Mouse (Mus musculus): ENCODE measurements at regions not wholly inside any gene's neighbourhood (a gene's known extent, or its start where the extent isn't known, plus 50 kb on each side); places are given as distances from the start of the nearest gene placed in this dataset.
"Not testable (repeated sequence)": the region's sequence is repeated elsewhere in the genome, so short reads cannot be mapped to it uniquely, and the experiment has no call there.

DNA sequence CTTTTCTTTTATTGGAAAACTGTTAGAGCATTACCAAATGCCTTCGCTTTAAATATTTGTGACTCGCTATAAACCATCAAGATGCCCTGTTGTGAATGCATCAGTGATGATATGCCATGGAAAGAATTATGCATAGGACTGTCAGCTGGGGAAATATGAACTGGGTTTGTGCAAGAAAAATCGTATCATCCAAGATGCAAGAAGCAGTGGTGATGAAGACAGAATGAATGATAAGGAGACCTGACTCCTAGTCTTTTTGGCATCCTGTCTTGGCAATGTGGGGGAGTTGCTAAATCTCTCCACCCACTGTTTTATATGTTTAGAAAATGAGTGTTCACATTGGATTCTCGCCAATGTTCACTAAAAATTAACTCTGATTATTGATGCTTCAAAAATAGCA, 963.4 kb downstream of the Adgrl3 start:
- Histone ChIP-seq H3K27me3 (ENCODE audit: control insufficient read depth, insufficient read depth, low read length) (no peaks in the 10 kb centered on the region), H3K4me3 (ENCODE audit: low read depth, low read length) (no peak overlapping the region), H3K9ac (ENCODE audit: low read length) (no peak overlapping the region), H3K4me2 (no peak overlapping the region), H3K27ac (ENCODE audit: low read depth, low read length) (no peak overlapping the region), H3K36me3 (ENCODE audit: control insufficient read depth, insufficient read depth, low read length) (no peaks in the 10 kb centered on the region), H3K9me3 (ENCODE audit: control insufficient read depth, low read length) (no peaks in the 10 kb centered on the region), H3K4me1 (ENCODE audit: control insufficient read depth, insufficient read depth, low read length) (no peaks in the 10 kb centered on the region)
- ATAC-seq (ENCODE audit: low FRiP score) = no peak
- DNase-seq (ENCODE audit: low spot score, missing footprints) = no peak
- WGBS = 85% methylated on average over 4 of the region's 4 CpGs

- Histone ChIP-seq H3K9me3 (ENCODE audit: control insufficient read depth, low read length) (no peaks in the 10 kb centered on the region), H3K4me2 (no peak overlapping the region), H3K9ac (ENCODE audit: low read length) (no peak overlapping the region), H3K4me1 (ENCODE audit: control insufficient read depth, insufficient read depth, low read length) (no peaks in the 10 kb centered on the region), H3K4me3 (ENCODE audit: low read depth, low read length) (no peak overlapping the region), H3K36me3 (ENCODE audit: control insufficient read depth, insufficient read depth, low read length) (no peaks in the 10 kb centered on the region), H3K27me3 (ENCODE audit: control insufficient read depth, insufficient read depth, low read length) (no peaks in the 10 kb centered on the region), H3K27ac (ENCODE audit: low read depth, low read length) (no peak overlapping the region)
- 83% methylated on average over 6 of the region's 6 CpGs for WGBS
- no peak for DNase-seq (ENCODE audit: low spot score, missing footprints)
- no peak for ATAC-seq (ENCODE audit: low FRiP score)
These were observed 968.1 kb downstream of the Adgrl3 start for GRCm38 (mm10) chr5:81988069-81988468.

GRCm38 (mm10) chr5:82007955-82008354, 988.0 kb downstream of the Adgrl3 start:
- DNase-seq (ENCODE audit: low spot score, missing footprints) = no peak
- no peak for ATAC-seq (ENCODE audit: low FRiP score)
- H3K4me1 ChIP-seq (ENCODE audit: control insufficient read depth, insufficient read depth, low read length) = no peaks in the 10 kb centered on the region
- 86% methylated on average over 2 of the region's 2 CpGs for WGBS
- H3K9ac ChIP-seq (ENCODE audit: low read length) = no peak overlapping the region
- no peaks in the 10 kb centered on the region for H3K36me3 ChIP-seq (ENCODE audit: control insufficient read depth, insufficient read depth, low read length)
- H3K9me3 ChIP-seq (ENCODE audit: control insufficient read depth, low read length) = no peaks in the 10 kb centered on the region
- no peak overlapping the region for H3K4me2 ChIP-seq
- no peak overlapping the region for H3K4me3 ChIP-seq (ENCODE audit: low read depth, low read length)
- no peak overlapping the region for H3K27ac ChIP-seq (ENCODE audit: low read depth, low read length)
- no peaks in the 10 kb centered on the region for H3K27me3 ChIP-seq (ENCODE audit: control insufficient read depth, insufficient read depth, low read length)

- Histone ChIP-seq H3K36me3 (ENCODE audit: control insufficient read depth, insufficient read depth, low read length) (no peaks in the 10 kb centered on the region), H3K4me2 (no peak overlapping the region), H3K4me3 (ENCODE audit: low read depth, low read length) (no peak overlapping the region), H3K4me1 (ENCODE audit: control insufficient read depth, insufficient read depth, low read length) (peaks cover 6% of the 10 kb centered on the region; the same call in 1 of the 2 replicates), H3K9ac (ENCODE audit: low read length) (no peak overlapping the region), H3K9me3 (ENCODE audit: control insufficient read depth, low read length) (no peaks in the 10 kb centered on the region), H3K27me3 (ENCODE audit: control insufficient read depth, insufficient read depth, low read length) (peaks cover 2% of the 10 kb centered on the region; the same call in 1 of the 2 replicates), H3K27ac (ENCODE audit: low read depth, low read length) (no peak overlapping the region)
- 8% methylated on average over 4 of the region's 4 CpGs for WGBS
- ATAC-seq (ENCODE audit: low FRiP score) (no peak), DNase-seq (ENCODE audit: low spot score, missing footprints) (no peak)
These were observed 1004.2 kb downstream of the Adgrl3 start for GRCm38 (mm10) chr5:82024126-82024525.

- WGBS = 92% methylated on average over 7 of the region's 7 CpGs
- Histone ChIP-seq H3K4me3 (ENCODE audit: low read depth, low read length) (no peak overlapping the region), H3K27me3 (ENCODE audit: control insufficient read depth, insufficient read depth, low read length) (no peaks in the 10 kb centered on the region), H3K9ac (ENCODE audit: low read length) (no peak overlapping the region), H3K9me3 (ENCODE audit: control insufficient read depth, low read length) (no peaks in the 10 kb centered on the region), H3K36me3 (ENCODE audit: control insufficient read depth, insufficient read depth, low read length) (no peaks in the 10 kb centered on the region), H3K27ac (ENCODE audit: low read depth, low read length) (no peak overlapping the region), H3K4me1 (ENCODE audit: control insufficient read depth, insufficient read depth, low read length) (no peaks in the 10 kb centered on the region), H3K4me2 (no peak overlapping the region)
- DNase-seq (ENCODE audit: low spot score, missing footprints) (no peak), ATAC-seq (ENCODE audit: low FRiP score) (no peak)
These were observed 1014.8 kb downstream of the Adgrl3 start for GRCm38 (mm10) chr5:82034776-82035175.

DNA sequence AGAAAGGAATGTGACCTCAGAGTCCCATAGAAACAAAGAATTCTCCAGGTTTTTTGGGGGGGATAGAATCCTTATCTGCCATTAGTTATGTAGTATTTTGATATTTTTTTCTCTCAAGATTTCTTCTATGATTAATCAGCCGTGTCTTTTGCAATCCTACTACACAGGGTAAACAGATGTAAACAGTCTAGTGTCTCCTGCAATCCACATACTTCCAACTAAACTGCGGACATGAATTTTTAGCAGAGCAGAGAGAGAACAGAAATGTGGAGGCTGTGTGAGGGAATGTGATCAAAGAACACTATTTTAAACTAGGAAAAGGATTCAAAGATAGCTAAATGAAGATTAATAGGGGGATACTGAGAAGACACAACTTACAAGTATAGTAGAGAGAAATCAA, 1026.2 kb downstream of the Adgrl3 start:
- no peak overlapping the region for H3K4me3 ChIP-seq (ENCODE audit: low read depth, low read length)
- DNase-seq (ENCODE audit: low spot score, missing footprints) (no peak), ATAC-seq (ENCODE audit: low FRiP score) (no peak)
- WGBS = 79% methylated on average over 2 of the region's 2 CpGs
- H3K4me1 ChIP-seq (ENCODE audit: control insufficient read depth, insufficient read depth, low read length) = no peaks in the 10 kb centered on the region
- H3K27ac ChIP-seq (ENCODE audit: low read depth, low read length) = no peak overlapping the region
- no peaks in the 10 kb centered on the region for H3K9me3 ChIP-seq (ENCODE audit: control insufficient read depth, low read length)
- no peaks in the 10 kb centered on the region for H3K36me3 ChIP-seq (ENCODE audit: control insufficient read depth, insufficient read depth, low read length)
- H3K27me3 ChIP-seq (ENCODE audit: control insufficient read depth, insufficient read depth, low read length) = no peaks in the 10 kb centered on the region
- H3K4me2 ChIP-seq = no peak overlapping the region
- no peak overlapping the region for H3K9ac ChIP-seq (ENCODE audit: low read length)

DNA sequence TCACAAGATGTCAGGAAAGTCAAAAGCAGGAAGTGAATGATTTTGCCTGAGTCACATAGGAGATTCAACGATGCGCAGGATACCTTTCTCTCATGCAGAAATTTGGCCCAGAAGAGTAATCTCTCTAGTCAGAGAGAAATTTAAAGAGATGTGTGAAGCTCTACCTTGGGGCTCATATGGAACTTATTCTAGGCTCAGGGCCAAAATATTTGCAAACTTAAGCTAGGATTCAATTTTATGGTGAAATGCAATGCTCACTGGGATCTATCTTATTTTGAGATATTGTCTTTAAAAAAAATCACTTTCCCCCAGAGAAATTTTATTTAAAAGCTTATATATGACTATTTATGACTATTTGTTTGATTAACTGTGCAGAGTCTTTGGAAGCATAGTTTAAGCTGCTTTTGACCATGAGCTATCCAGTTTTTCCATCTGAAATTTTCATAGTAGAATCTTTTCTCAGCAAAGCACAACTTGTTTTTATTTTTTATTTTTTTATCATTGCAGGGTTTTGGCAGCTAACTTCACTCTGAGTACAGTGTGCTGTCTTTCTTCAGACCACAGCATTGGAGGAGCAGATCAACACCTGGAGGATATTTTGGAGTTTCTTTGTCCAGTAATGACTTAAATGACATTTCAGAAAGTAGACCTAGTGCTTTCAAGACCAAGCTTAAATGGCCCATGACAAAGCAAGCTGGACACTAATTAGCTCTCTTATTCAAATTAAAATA, 1039.3 kb downstream of the Adgrl3 start:
- H3K4me2 ChIP-seq = no peak overlapping the region
- H3K4me3 ChIP-seq (ENCODE audit: low read depth, low read length) = no peak overlapping the region
- H3K27ac ChIP-seq (ENCODE audit: low read depth, low read length) = no peak overlapping the region
- peak; percentile 26 for DNase-seq (ENCODE audit: low spot score, missing footprints)
- no peak overlapping the region for H3K9ac ChIP-seq (ENCODE audit: low read length)
- 95% methylated on average over 2 of the region's 2 CpGs for WGBS
- ATAC-seq (ENCODE audit: low FRiP score) = no peak
- peaks cover 2% of the 10 kb centered on the region; the same call in 1 of the 2 replicates for H3K9me3 ChIP-seq (ENCODE audit: control insufficient read depth, low read length)
- no peaks in the 10 kb centered on the region for H3K4me1 ChIP-seq (ENCODE audit: control insufficient read depth, insufficient read depth, low read length)
- H3K36me3 ChIP-seq (ENCODE audit: control insufficient read depth, insufficient read depth, low read length) = no peaks in the 10 kb centered on the region
- H3K27me3 ChIP-seq (ENCODE audit: control insufficient read depth, insufficient read depth, low read length) = no peaks in the 10 kb centered on the region

DNA sequence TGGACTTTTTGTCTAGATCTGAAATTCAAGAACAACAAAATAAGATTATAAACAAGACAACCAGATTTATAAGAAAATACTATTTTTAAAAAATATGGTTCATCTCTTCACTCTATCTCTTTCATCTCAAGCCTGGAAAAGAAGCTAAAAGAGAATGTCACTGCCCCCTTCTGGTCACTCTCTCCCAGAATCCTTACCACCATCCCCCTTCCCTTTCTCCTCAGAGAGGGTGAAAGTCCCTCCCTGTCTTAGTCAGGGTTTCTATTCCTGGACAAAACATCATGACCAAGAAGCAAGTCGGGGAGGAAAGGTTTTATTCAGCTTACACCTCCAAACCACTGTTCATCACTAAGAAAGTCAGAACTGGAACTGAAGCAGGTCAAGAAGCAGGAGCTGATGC, 1040.7 kb downstream of the Adgrl3 start:
- DNase-seq (ENCODE audit: low spot score, missing footprints) (peak; percentile 74), ATAC-seq (ENCODE audit: low FRiP score) (no peak)
- Histone ChIP-seq H3K4me2 (no peak overlapping the region), H3K27ac (ENCODE audit: low read depth, low read length) (no peak overlapping the region), H3K27me3 (ENCODE audit: control insufficient read depth, insufficient read depth, low read length) (no peaks in the 10 kb centered on the region), H3K9ac (ENCODE audit: low read length) (no peak overlapping the region), H3K4me1 (ENCODE audit: control insufficient read depth, insufficient read depth, low read length) (no peaks in the 10 kb centered on the region), H3K4me3 (ENCODE audit: low read depth, low read length) (no peak overlapping the region), H3K36me3 (ENCODE audit: control insufficient read depth, insufficient read depth, low read length) (no peaks in the 10 kb centered on the region), H3K9me3 (ENCODE audit: control insufficient read depth, low read length) (peaks cover 2% of the 10 kb centered on the region; the same call in 1 of the 2 replicates)
- WGBS = 57% methylated on average over 1 of the region's 1 CpGs

DNA sequence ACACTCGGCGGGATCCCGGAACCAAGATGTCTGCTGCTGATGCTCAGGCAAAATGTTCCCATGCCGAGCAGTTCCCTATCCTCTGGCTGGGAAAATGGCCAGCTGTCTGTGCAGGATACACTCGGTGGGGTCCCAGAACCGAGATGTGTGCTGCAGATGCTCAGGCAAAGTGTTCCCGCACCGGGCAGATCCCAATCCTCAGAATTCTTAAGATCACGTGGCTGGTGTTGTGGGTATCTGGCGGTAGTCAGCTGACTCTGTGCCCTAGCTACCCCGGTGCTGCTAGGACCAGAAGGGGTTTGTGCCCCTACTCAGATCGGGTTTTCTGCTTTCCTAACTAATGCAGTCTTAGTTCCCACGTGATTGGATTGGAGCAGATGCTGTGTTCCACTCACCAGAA, 1049.3 kb downstream of the Adgrl3 start:
- H3K4me2 ChIP-seq; ATAC-seq (ENCODE audit: low FRiP score); H3K9ac ChIP-seq (ENCODE audit: low read length); H3K36me3 ChIP-seq (ENCODE audit: control insufficient read depth, insufficient read depth, low read length); H3K4me3 ChIP-seq (ENCODE audit: low read depth, low read length); H3K27ac ChIP-seq (ENCODE audit: low read depth, low read length); H3K27me3 ChIP-seq (ENCODE audit: control insufficient read depth, insufficient read depth, low read length); H3K4me1 ChIP-seq (ENCODE audit: control insufficient read depth, insufficient read depth, low read length); H3K9me3 ChIP-seq (ENCODE audit: control insufficient read depth, low read length); DNase-seq (ENCODE audit: low spot score, missing footprints): not testable (repeated sequence)
- 87% methylated on average over 13 of the region's 13 CpGs for WGBS
